Mouse (Mus musculus) intestine, postnatal 0 days (tissue): Measurements from ENCODE around the gene Tsen54. TPM values are rescaled to one million over a fixed set of nuclear protein-coding genes. Genes with fewer than 3 reads are reported as not detected.

ENCODE experiments used
- ATAC-seq: fragments of 200-750 bp; cut with Nextera tagmentation; 2 replicates; pipeline ENCODE4 v1.8.0; 2017; ENCODE audit warnings: mild to moderate bottlenecking, moderate TSS enrichment, moderate library complexity
- H3K27ac ChIP-seq: fragments of 300-500 bp; sonication (generic); 2 replicates; pipeline ENCODE4 v1.5.1; 2014; ENCODE audit warnings: mild to moderate bottlenecking, low read depth, low read length, moderate library complexity
- H3K27me3 ChIP-seq: fragments of 300-500 bp; sonication (generic); replicated peaks from 2 replicates; pipeline ENCODE4 v1.6.1; 2014; ENCODE audit warnings: low read length, mixed read lengths; ENCODE audit not compliant: control insufficient read depth, insufficient read depth
- H3K36me3 ChIP-seq: fragments of 300-500 bp; sonication (generic); 2 replicates; pipeline ENCODE4 v1.6.1; 2014; ENCODE audit warnings: mild to moderate bottlenecking, moderate library complexity; ENCODE audit not compliant: control insufficient read depth, insufficient read depth
- H3K4me1 ChIP-seq: fragments of 300-500 bp; sonication (generic); replicated peaks from 2 replicates; pipeline ENCODE4 v1.6.1; 2014; ENCODE audit warnings: antibody characterized with exemption, low read length, mixed read lengths; ENCODE audit not compliant: control insufficient read depth, insufficient read depth
- H3K4me2 ChIP-seq: fragments of 300-500 bp; sonication (generic); replicated peaks from 2 replicates; pipeline ENCODE4 v1.6.1; 2014; ENCODE audit warnings: low read depth, mild to moderate bottlenecking, moderate library complexity
- H3K4me3 ChIP-seq: fragments of 300-500 bp; sonication (generic); 2 replicates; pipeline ENCODE4 v1.5.1; 2014; ENCODE audit warnings: low read depth, low read length
- H3K9ac ChIP-seq: fragments of 300-500 bp; sonication (generic); 2 replicates; pipeline ENCODE4 v1.6.1; 2014; ENCODE audit warnings: mild to moderate bottlenecking, low read depth, low read length
- H3K9me3 ChIP-seq: fragments of 300-500 bp; sonication (generic); 2 replicates; pipeline ENCODE4 v1.6.1; 2016; ENCODE audit warnings: mixed run types; ENCODE audit not compliant: control insufficient read depth
- CTCF ChIP-seq: sonication (generic); IDR thresholded peaks from 2 replicates; pipeline ENCODE4 v1.5.1; 2016; ENCODE audit warnings: low read depth, mild to moderate bottlenecking, control low read depth, antibody characterized with exemption, moderate library complexity
- WGBS: fragments of 180-500 bp; shearing (Covaris S2); extraction: QIAGEN DNeasy Blood & Tissue Kit; methylation state at CpG from one replicate; pipeline ENCODE4 v1.1.7; 2014; 5-methylcytosine and 5-hydroxymethylcytosine counted together
- polyA plus RNA-seq: library from polyadenylated mRNA; unstranded; fragments of >200 nt; fragmentation: Nextera tagmentation; extraction: Ambion mirVana; gene quantifications from 2 replicates; pipeline ENCODE4 v1.2.1, GENCODE M21; 2015

Gene Tsen54
- polyA plus RNA-seq = 16.7 and 17.0 TPM in 2 replicates

DNA sequence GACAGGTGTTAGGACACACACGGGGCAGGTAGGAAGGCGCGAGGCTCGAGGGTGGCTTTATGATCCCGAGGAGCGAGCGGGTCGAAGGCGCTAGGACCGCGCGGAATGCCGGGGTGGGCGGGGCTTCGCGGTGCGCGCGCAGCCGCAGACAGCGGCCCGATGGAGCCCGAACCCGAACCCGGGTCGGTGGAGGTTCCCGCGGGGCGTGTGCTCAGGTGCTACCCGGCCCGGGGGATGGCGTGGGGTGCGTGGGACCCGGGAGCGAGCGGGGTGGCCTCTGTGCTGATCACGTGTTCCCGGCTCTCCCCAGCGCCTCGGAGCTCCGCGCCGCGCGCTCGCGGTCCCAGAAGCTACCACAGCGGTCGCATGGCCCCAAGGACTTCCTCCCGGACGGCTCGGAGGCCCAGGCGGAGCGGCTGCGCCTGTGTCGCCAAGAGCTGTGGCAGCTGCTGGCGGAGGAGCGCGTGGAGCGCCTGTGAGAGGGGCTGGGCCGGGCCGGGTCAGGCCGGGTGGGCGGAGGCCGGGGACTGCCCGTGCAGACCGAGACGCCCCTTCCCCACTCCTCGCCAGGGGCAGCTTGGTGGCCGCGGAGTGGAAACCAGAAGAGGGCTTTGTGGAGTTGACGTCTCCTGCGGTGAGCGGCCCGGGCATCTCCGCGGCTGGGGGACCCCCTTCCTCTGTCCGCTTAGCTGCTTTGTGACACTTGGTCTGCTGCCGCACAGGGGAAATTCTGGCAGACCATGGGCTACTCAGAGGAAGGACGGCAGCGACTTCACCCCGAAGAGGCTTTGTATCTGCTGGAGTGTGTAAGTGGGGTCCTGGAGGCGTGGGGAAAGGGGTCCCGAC is at the start of gene Tsen54:
TSS of gene Tsen54 (plus strand) at position 120 of the 846 bp plus-strand sequence.
- peaks cover 23% of the 10 kb centered on the region; the same call in 1 of the 2 replicates for H3K36me3 ChIP-seq
- no peak for TF ChIP-seq CTCF
- under 1% methylated on average over 84 of the region's 84 CpGs for WGBS
- no peaks in the 10 kb centered on the region for H3K9me3 ChIP-seq
- peak within 1 kb of the TSS; percentile 68 for H3K27ac ChIP-seq
- H3K4me2 ChIP-seq = peak within 1 kb of the TSS; percentile 99
- no peaks in the 10 kb centered on the region for H3K27me3 ChIP-seq
- peak; percentile 58 for ATAC-seq
- H3K9ac ChIP-seq = peak within 1 kb of the TSS; percentile 64
- H3K4me3 ChIP-seq = peak within 1 kb of the TSS; percentile 83
- peaks cover 14% of the 10 kb centered on the region; the same call in 1 of the 2 replicates for H3K4me1 ChIP-seq

DNA sequence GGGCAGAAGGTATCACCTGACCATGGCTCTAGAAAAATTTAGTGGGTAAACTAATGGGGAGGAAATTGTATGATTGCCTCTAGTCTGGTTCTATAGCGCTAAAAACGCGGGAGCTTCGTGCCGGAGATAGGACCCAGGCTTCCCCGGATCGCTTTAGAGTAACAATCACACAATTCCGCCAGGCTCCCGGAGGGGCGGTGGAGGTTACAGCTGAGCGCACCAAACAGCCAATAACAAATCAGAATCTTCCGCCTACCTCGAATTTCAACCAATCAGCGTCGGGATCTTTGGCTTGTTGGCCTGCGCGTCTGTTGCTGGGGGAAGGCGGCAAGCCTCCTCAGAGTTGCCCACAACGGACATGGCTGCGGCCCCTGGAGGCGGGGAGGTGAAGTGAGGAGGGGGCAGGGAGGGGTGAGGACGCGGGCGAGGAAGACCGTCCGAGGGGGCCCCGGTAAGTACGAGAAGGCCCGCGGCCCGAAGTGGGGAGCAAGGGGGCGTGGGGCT is 49.4 kb upstream of the Tsen54 start, which contains the start of gene Tmem94:
TSS of gene Tmem94 (plus strand) at position 331 of the 504 bp plus-strand sequence.
- Histone ChIP-seq H3K27me3 (no peaks in the 10 kb centered on the region), H3K36me3 (no peaks in the 10 kb centered on the region), H3K4me2 (peak within 1 kb of the TSS; percentile 86), H3K9me3 (no peaks in the 10 kb centered on the region), H3K4me1 (no peaks in the 10 kb centered on the region), H3K9ac (peak within 1 kb of the TSS; percentile 85), H3K4me3 (peak within 1 kb of the TSS; percentile 81), H3K27ac (peak within 1 kb of the TSS; percentile 71)
- peak; percentile 95 for ATAC-seq
- WGBS = under 1% methylated on average over 32 of the region's 32 CpGs
- peak; percentile 62 for TF ChIP-seq CTCF

GRCm38 (mm10) chr11:115765607-115766141 is 48.9 kb upstream of the Tsen54 start:
- ATAC-seq = peak; percentile 82
- no peaks in the 10 kb centered on the region for H3K4me1 ChIP-seq
- TF ChIP-seq CTCF = no peak; the same call in 1 of the 2 replicates
- H3K36me3 ChIP-seq = no peaks in the 10 kb centered on the region
- WGBS = 0% methylated on average over 34 of the region's 34 CpGs
- peak overlapping the region; percentile 86 for H3K4me2 ChIP-seq
- no peaks in the 10 kb centered on the region for H3K9me3 ChIP-seq
- H3K9ac ChIP-seq = peak overlapping the region; percentile 85
- H3K27me3 ChIP-seq = no peaks in the 10 kb centered on the region
- peak overlapping the region; percentile 81 for H3K4me3 ChIP-seq
- peak overlapping the region; percentile 71 for H3K27ac ChIP-seq

DNA sequence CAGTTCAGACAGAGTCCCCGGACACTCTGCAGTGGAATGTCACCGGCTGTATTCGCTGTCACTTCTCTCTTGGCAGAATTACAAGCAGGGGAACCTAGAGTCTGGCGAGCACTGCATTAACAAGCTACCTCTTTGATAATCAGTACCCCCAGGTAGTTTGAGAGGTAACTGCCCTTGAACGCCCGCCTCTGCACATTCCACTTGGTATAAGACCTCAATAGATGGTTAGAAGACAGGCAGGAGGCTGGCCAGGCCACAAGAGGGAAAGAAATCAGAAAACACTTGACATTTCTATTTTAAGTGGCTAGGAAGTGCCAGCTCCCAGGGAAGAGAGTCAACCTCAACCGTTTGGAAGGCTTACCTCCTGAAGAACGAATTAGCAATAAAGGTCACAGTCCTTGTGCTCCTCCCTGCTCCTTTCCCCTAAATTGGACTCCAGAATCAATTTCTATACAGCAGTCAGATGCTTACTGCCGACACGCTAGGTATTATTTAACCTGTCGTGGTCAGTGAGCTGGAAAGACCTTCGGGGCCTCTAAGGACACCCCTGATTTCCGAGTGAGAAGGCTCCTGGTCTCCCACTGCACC is 48.1 kb upstream of the Tsen54 start:
- peak overlapping the region; percentile 71; the same call in 1 of the 2 replicates for H3K27ac ChIP-seq
- no peaks in the 10 kb centered on the region for H3K9me3 ChIP-seq
- no peaks in the 10 kb centered on the region for H3K36me3 ChIP-seq
- no peaks in the 10 kb centered on the region for H3K27me3 ChIP-seq
- ATAC-seq = no peak
- peak overlapping the region; percentile 86 for H3K4me2 ChIP-seq
- H3K4me3 ChIP-seq = peak overlapping the region; percentile 81
- TF ChIP-seq CTCF = no peak
- 24% methylated on average over 13 of the region's 13 CpGs for WGBS
- peak overlapping the region; percentile 85 for H3K9ac ChIP-seq
- H3K4me1 ChIP-seq = no peaks in the 10 kb centered on the region

DNA sequence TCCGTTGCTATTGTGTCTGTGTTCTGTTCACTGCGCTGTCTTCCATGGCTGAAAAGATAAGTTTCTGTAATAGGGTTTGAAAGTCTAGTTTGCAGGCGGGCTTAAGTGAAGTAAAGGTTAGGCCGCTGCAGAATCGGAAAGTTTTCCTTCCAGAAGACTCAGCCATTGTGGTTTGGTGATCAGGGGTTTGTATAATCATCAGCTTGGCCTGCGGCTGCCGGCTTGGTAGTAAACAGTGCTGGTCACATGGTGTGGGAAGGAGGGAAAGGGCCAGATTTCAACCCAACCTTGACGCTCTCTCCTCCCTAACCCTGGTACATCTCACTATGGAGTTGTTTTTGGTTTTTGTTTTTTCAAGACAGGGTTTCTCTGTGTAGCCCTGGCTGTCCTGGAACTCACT is 47.5 kb upstream of the Tsen54 start:
- WGBS = 62% methylated on average over 8 of the region's 8 CpGs
- Histone ChIP-seq H3K27ac (peak overlapping the region; percentile 71; the same call in 1 of the 2 replicates), H3K9ac (no peak overlapping the region), H3K4me1 (no peaks in the 10 kb centered on the region), H3K4me3 (no peak overlapping the region), H3K9me3 (no peaks in the 10 kb centered on the region), H3K27me3 (no peaks in the 10 kb centered on the region), H3K4me2 (peak overlapping the region; percentile 86), H3K36me3 (no peaks in the 10 kb centered on the region)
- no peak for TF ChIP-seq CTCF
- ATAC-seq = no peak

GRCm38 (mm10) chr11:115768896-115769295 is 45.6 kb upstream of the Tsen54 start:
- H3K36me3 ChIP-seq = no peaks in the 10 kb centered on the region
- H3K9me3 ChIP-seq = no peaks in the 10 kb centered on the region
- H3K9ac ChIP-seq = no peak overlapping the region
- TF ChIP-seq CTCF = no peak
- H3K4me3 ChIP-seq = no peak overlapping the region
- ATAC-seq = no peak
- no peak overlapping the region for H3K4me2 ChIP-seq
- 89% methylated on average over 3 of the region's 3 CpGs for WGBS
- no peaks in the 10 kb centered on the region for H3K27me3 ChIP-seq
- no peaks in the 10 kb centered on the region for H3K4me1 ChIP-seq
- no peak overlapping the region for H3K27ac ChIP-seq
